Mouse (Mus musculus) cerebellum, adult 9-10 months (tissue): ENCODE results near the gene Olfr449.
A peak's percentile ranks its signal among the peaks of the same experiment; 100 is the strongest.

Source experiments
- DNase-seq: peaks from one replicate; pipeline ENCODE4 v3.0.0; 2022

Olfr449 gene

DNA sequence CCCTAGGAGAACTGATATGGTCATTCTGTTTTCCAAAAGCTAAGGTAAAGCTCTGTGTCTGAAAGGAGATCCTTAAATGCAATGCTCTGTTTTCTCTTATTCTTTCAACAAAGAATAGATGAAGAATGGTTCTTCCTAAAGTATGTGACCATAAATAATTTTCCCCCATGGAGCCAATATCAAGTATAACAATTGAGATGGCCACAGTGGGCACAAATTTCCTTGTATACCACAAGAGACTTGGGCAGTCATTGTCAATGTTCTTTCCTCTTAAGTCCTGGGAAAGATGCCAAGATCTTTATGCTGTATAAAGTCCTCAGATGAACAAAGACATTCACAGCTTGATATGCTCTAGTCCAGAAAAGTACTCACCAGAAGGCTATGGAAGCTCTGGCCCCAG is at the start of gene Olfr449:
TSS of gene Olfr449 (plus strand) at position 301 of the 400 bp plus-strand sequence.
- DNase-seq, result no peak

DNA sequence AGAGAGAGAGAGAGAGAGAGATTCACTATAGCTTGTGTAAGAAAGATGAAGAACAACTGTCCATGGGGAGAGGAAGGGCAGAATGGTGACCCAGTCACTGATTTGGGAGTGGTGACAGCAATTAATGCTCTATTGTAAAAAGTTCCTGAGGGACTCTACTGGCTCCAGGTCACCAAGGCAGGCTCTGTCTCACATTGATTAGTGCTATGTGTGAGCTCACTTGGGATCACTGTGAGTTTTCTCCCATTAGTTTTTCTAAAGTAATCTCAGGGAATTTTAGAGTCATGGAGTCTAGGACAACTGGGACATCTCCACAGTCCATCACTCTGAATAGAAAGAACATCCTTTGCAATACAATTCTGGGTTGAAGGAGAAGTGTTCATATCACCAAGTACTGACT is 49.4 kb upstream of the Olfr449 start, which contains the start of gene Olfr452:
TSS of gene Olfr452 (plus strand) at position 301 of the 400 bp plus-strand sequence.
- DNase-seq, result no peak

DNA sequence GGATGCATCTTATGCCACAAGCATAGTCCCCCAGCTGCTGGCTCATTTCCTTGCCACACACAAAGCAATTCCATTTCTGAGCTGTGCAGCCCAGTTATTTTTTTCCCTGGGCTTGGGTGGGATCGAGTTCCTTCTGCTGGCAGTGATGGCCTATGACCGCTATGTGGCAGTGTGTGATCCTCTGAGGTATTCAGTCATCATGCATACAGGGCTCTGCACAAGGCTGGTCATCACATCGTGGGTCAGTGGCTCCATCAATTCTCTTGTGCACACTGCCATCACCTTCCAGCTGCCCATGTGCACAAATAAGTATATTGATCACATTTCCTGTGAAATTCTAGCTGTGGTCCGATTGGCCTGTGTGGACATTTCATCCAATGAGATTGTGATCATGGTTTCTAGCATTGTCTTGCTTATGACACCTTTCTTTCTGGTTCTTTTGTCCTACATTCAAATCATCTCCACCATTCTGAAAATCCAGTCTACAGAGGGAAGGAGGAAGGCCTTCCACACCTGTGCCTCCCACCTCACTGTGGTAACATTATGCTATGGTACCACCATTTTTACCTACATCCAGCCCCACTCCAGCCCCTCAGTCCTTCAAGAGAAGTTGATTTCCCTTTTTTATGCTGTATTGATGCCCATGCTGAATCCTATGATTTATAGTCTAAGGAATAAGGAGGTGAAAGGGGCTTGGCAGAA is 43.8 kb upstream of the Olfr449 start:
- DNase-seq, result no peak

DNA sequence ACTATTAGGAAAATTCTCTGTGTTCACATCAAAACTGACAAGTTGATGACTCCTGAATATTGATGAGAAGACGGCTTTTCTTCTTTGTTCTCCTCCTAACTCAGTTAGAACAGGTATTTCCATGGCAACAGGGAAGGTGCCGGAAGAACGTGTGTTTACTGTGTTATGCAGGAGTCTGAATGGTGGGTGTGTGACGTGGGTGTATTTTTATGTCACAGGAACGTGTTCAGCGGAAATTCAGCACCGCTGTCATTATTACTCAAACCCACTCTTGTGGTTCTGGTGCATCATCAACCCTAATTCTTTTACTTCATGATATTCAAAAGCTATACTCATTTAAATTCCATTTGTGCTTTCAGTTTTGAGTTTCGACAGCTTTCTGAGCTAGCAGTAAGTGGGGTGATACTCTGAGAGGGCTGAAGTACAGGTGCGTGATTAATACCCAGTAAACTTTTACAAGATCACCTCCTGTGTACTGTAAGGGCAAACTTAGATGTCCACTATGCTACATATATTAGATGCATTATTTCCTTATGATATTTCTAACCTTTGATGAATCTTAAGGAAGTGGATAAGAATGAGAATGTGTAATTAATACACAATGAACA is 43.1 kb upstream of the Olfr449 start:
- DNase-seq, result no peak

DNA sequence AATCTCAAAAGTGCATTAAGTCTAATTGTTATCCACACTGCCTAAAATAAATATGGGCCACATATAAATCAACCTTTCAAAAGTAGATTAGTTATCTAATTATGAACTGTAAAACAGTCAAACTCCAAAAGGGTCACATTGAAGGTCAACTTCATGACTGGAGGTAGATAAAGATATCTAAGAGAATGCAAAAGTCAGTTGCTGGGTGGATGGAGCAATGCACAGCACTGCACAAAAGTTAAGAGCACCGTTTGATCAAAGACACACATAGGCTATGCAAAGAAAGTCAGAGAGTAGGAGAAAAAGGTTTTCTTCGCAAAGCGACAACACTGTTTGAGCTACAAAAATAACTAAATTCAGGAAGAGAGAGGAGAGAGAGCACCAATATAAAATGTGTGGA is 39.2 kb upstream of the Olfr449 start:
- DNase-seq, result no peak

DNA sequence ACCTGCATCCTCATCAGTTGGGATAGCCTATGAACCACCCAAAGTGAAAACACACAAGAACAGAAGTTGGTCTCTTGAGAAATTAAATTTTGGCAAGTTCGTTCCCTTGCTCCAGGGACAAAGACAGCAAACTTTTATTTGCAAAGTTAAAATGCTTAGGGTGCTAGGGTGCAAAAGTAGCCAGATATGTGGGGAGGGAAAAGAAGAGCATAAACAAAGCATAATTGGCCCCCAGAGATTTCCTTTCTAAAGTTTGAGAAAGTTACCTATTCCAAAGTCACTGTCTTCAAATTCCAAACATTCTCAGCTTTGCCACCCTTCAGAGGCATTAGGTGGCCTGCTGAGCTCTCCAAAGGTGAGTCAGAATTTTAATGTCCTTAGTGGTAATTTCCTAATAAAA is 22.5 kb upstream of the Olfr449 start, which contains the start of gene Olfr450:
TSS of gene Olfr450 (plus strand) at position 301 of the 400 bp plus-strand sequence.
- no peak for DNase-seq

DNA sequence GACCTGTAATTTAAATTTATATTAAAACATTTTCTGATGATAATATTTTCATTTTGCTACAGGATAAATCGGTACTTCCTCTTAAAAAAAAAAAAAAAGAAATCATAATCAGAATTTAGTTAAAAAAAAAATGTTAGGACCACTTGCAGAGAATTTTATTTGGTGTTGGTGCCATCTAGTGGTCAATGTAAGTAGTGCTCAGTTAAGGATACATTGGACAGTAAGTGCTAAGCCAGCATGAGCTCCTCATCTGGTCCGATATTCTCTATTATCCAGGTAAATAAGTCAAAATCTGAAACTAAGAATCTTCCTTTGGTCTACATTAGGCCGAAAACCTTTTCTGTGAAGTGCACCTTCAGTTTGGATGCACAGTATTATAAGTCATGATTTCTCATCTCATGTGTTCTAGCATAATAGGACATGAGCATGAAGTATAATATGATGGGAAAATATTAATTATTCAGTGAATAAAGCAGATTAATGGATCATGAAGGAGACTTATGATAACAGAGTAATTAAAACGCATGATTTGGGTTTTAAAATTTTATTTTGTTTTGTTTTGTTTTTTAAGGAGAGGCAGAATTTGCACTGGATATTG is 26.1 kb downstream of the Olfr449 start:
- DNase-seq, result peak; percentile 61

DNA sequence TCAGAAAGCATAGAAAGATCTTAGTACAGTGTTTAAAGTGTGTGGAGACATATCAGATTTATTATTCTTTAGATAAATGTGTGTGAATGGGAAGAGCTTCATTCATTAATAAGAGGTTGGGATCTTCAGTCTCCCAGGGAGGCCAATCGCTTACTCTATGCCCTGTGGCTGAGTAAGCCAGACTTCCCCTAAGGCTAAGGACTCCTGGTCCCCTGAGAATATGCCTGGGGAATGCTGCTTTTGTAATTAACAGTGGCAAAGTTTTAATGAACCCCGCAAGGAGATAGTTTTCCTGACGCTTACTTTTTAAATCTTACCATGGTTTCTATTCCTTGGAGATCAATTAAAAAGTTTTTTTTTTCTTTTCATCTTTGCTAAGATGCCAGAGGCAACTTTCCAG is 35.5 kb downstream of the Olfr449 start:
- DNase-seq, result no peak

DNA sequence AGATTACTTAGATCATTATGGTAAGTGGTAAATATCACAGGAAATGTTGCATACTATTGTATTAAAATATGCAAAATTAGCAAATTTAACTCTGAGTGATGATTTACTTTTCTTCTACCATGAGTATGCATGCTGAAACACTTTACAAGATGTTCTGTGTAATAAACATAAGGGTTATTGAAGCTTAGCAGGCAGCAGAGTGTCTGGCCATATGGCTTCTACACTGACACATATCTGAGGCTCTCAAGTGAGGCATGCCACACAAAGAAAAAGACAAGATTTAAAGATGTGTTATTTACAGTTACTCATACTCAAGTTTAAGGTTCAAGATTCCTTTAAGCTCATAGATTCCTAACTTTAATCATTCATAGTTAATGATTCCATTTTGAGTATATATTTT is 42.1 kb downstream of the Olfr449 start:
- no peak for DNase-seq
